ENCODE assay signal across 17 mouse cellular contexts in the genomic region with DNA sequence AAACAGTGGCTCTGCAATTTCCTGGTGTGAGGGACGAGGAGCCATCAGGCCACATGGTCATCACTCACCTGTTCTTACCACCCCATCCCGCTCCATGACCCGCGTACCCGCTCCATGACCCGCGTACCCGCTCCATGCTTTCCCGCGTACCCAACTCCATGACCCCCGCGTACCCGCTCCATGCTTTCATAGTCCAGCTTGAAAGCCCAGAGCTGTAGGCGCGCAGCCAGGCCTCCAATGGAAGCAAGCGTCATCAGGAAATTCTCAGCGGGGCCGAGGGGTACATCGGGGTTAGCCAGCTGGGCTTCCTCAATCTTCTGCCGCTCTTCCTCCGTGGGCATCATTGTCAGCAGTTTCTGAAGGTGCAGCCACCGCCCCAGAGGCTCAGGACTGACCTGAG. TPM values are rescaled to one million over a fixed set of nuclear protein-coding genes. Genes with fewer than 3 reads are reported as not detected.
"Had no signal": no experiment of that assay in that cellular context is flagged by ENCODE, and none has a peak within 500 bp of the region (broad histone marks: within the 10 kb centered on the region; RNA-seq: fewer than 3 reads in every experiment).

No protein-coding gene starts in this region.

- ATAC-seq: intestine, embryonic 16.5 days; midbrain, embryonic 13.5 days; midbrain, embryonic 16.5 days had no signal

- H3K4me2 ChIP-seq: liver, embryonic 13.5 days; midbrain, embryonic 13.5 days; stomach, embryonic 15.5 days had no signal

- H3K27me3 ChIP-seq: liver, embryonic 13.5 days; midbrain, embryonic 13.5 days; stomach, embryonic 15.5 days had no signal

- H3K27ac ChIP-seq: liver, embryonic 13.5 days; midbrain, embryonic 10.5 days; midbrain, embryonic 13.5 days; stomach, embryonic 15.5 days had no signal

- H3K9me3 ChIP-seq: liver, embryonic 13.5 days; midbrain, embryonic 10.5 days; midbrain, embryonic 13.5 days; stomach, embryonic 15.5 days had no signal

- DNase-seq: kidney, adult 2 months; kidney, postnatal 14 days; liver, embryonic 13.5 days; lung, adult 2 months; lung, postnatal 14 days; retina, postnatal 1 day; right cerebral cortex, postnatal 25 days; spleen, adult 18-20 months; thymus, adult 2 months; thymus, postnatal 14 days; thymus, postnatal 4 days had no signal

- H3K9ac ChIP-seq: liver, embryonic 13.5 days; midbrain, embryonic 13.5 days; stomach, embryonic 15.5 days had no signal

- H3K4me3 ChIP-seq: liver, embryonic 13.5 days; midbrain, embryonic 10.5 days; midbrain, embryonic 13.5 days; stomach, embryonic 15.5 days had no signal

RNA-seq across cellular contexts. Expression of a gene that starts 17.2 kb away (rescaled TPM):
- total RNA-seq: monocyte, adult 5-6 weeks had no signal
